Mouse (Mus musculus) liver, embryonic 11.5 days (tissue): ENCODE data around the gene Syce1l. TPM values are rescaled to one million over a fixed set of nuclear protein-coding genes. Genes with fewer than 3 reads are reported as not detected.

Experiments
- ATAC-seq: fragments of 200-750 bp; cut with Nextera tagmentation; replicated peaks from 2 replicates; pipeline ENCODE4 v1.8.0; 2017; ENCODE audit warnings: moderate number of reproducible peaks, mild to moderate bottlenecking, moderate TSS enrichment, moderate library complexity; ENCODE audit not compliant: low FRiP score
- DNase-seq: peaks from one replicate; pipeline ENCODE4 v3.0.0-alpha.2; 2017; ENCODE audit warnings: low spot score
- H3K27ac ChIP-seq: fragments of 300-500 bp; sonication (generic); 2 replicates; pipeline ENCODE4 v1.5.1; 2014; ENCODE audit warnings: mild to moderate bottlenecking, low read depth, low read length, control low read depth
- H3K27me3 ChIP-seq: fragments of 300-500 bp; sonication (generic); replicated peaks from 2 replicates; pipeline ENCODE4 v1.6.1; 2014; ENCODE audit warnings: low read length, mixed read lengths; ENCODE audit not compliant: control insufficient read depth, insufficient read depth
- H3K36me3 ChIP-seq: fragments of 300-500 bp; sonication (generic); 2 replicates; pipeline ENCODE4 v1.6.1; 2014; ENCODE audit warnings: mild to moderate bottlenecking, low read length, moderate library complexity, mixed read lengths; ENCODE audit not compliant: control insufficient read depth, insufficient read depth
- H3K4me1 ChIP-seq: fragments of 300-500 bp; sonication (generic); replicated peaks from 2 replicates; pipeline ENCODE4 v1.6.1; 2014; ENCODE audit warnings: low read length, mixed read lengths; ENCODE audit not compliant: control insufficient read depth, insufficient read depth
- H3K4me2 ChIP-seq: fragments of 300-500 bp; sonication (generic); 2 replicates; pipeline ENCODE4 v1.6.1; 2014; ENCODE audit warnings: mild to moderate bottlenecking, control low read depth, moderate library complexity
- H3K4me3 ChIP-seq: fragments of 300-500 bp; sonication (generic); 2 replicates; pipeline ENCODE4 v1.5.1; 2014; ENCODE audit warnings: low read depth, low read length, control low read depth
- H3K9ac ChIP-seq: fragments of 300-500 bp; sonication (generic); 2 replicates; pipeline ENCODE4 v1.6.1; 2014; ENCODE audit warnings: low read depth, low read length, control low read depth
- H3K9me3 ChIP-seq: fragments of 300-500 bp; sonication (generic); 2 replicates; pipeline ENCODE4 v1.6.1; 2016; ENCODE audit warnings: low read length, inconsistent platforms, mixed read lengths; ENCODE audit not compliant: control insufficient read depth
- WGBS: fragments of 180-500 bp; shearing (Covaris S2); extraction: QIAGEN DNeasy Blood & Tissue Kit; methylation state at CpG from one replicate; pipeline ENCODE4 v1.1.7; 2014; 5-methylcytosine and 5-hydroxymethylcytosine counted together
- polyA plus RNA-seq: library from polyadenylated mRNA; unstranded; fragments of >200 nt; fragmentation: Nextera tagmentation; extraction: Ambion mirVana; gene quantifications from 2 replicates; pipeline ENCODE4 v1.2.1, GENCODE M21; 2014

The Syce1l gene
- polyA plus RNA-seq, 1 experiment from 2014 or later = not detected

DNA sequence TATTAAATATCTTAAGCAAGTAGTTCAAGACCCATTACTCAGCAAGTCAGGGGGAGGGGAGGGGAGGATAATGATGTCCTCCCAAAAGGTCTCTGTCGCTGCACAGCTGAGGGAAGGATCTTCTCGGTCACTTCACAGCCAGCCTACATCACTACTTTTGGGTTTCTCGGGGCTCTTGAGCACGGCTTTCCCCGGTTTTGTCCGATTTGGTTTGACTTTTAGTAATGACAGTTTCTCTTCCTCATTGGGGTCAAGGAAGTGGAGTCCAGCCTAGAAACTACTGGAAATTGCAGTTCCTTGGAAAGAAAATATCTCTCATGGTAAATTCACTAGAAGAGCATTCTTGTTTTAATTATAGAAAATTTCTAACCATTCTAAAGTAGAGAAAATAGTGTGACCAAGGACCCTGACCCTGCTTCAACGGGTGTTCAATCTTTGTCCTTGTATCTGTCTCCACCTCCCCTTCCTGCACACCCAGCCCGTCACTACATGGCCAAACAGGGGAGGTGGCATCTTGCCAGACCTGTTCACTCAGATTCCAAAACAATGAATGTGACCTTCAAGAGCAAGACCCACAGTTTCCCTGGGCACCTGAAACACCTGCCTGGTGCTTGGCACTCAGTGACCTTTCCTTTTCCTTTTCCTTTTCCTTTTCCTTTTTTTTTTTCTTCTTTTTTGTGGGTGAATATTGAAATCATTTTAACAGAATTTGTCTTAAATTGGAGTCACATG, 632 bp downstream of the Syce1l start:
- 92% methylated on average over 8 of the region's 8 CpGs for WGBS
- Histone ChIP-seq H3K4me3 (no peak overlapping the region), H3K4me1 (no peaks in the 10 kb centered on the region), H3K36me3 (peaks cover under 1% of the 10 kb centered on the region; the same call in 1 of the 2 replicates), H3K27me3 (no peaks in the 10 kb centered on the region), H3K9ac (no peak overlapping the region), H3K9me3 (no peaks in the 10 kb centered on the region), H3K27ac (no peak overlapping the region), H3K4me2 (no peak overlapping the region)
- DNase-seq (no peak), ATAC-seq (no peak)

GRCm38 (mm10) chr8:113645220-113645619, 2.2 kb downstream of the Syce1l start:
- Histone ChIP-seq H3K27me3 (no peaks in the 10 kb centered on the region), H3K9me3 (no peaks in the 10 kb centered on the region), H3K27ac (no peak overlapping the region), H3K36me3 (no peaks in the 10 kb centered on the region; the same call in 1 of the 2 replicates), H3K4me2 (no peak overlapping the region), H3K4me1 (no peaks in the 10 kb centered on the region), H3K4me3 (no peak overlapping the region), H3K9ac (no peak overlapping the region)
- ATAC-seq (no peak), DNase-seq (no peak)
- 66% methylated on average over 5 of the region's 5 CpGs for WGBS

DNA sequence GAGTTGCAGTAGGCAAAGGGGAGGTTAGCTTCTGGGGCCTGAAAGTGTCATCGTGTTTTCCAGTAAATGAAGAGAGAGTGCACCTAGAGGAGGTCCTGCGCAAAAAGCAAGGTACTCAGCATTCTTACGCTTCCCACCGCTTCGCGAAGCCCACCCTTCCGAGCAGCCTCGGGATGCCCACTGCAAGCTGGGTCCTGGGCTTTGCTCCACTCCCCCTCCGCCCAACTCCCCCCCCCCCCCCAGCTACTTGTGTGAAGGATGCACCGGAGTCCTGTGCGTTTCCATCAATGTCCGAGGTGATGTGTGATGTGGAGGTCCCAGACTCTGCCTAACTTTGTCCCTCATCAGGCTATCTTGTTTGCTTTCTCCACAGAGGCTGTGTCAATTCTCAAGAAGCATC, 9.4 kb downstream of the Syce1l start:
- no peak for DNase-seq
- H3K36me3 ChIP-seq = no peaks in the 10 kb centered on the region
- ATAC-seq = no peak
- no peaks in the 10 kb centered on the region for H3K4me1 ChIP-seq
- WGBS = 79% methylated on average over 10 of the region's 12 CpGs
- no peaks in the 10 kb centered on the region for H3K9me3 ChIP-seq
- no peak overlapping the region for H3K4me2 ChIP-seq
- H3K4me3 ChIP-seq = no peak overlapping the region
- H3K27ac ChIP-seq = no peak overlapping the region
- no peak overlapping the region for H3K9ac ChIP-seq
- H3K27me3 ChIP-seq = no peaks in the 10 kb centered on the region

DNA sequence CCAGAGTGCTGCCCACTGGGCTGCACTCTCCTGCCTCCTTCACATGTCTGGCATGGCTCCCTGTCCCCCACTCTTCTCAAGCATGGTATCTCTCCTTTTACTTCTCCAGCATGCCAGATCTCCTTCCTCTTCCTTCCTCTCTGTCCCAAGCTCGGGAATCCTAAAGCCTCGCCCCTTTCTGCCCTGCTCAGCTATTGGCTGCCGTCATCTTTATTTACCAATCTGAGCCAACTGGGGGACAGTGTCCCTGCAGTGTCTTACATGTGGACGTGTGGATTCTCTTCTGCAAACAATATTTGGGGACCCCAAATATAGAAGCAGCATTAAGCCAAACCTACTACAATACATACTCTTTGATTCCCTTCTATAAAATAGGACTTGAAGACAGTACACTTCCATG, 10.1 kb downstream of the Syce1l start:
- 49% methylated on average over 4 of the region's 4 CpGs for WGBS

GRCm38 (mm10) chr8:113656154-113656553, 13.1 kb downstream of the Syce1l start:
- ATAC-seq (0 out of 2 replicates have a peak, but pooled peaks have one; percentile 15), DNase-seq (no peak)
- WGBS = 71% methylated on average over 5 of the region's 5 CpGs
- H3K9me3 ChIP-seq = no peaks in the 10 kb centered on the region
- H3K4me2 ChIP-seq = no peak overlapping the region
- H3K36me3 ChIP-seq = no peaks in the 10 kb centered on the region
- no peak overlapping the region for H3K27ac ChIP-seq
- no peaks in the 10 kb centered on the region for H3K27me3 ChIP-seq
- H3K4me1 ChIP-seq = no peaks in the 10 kb centered on the region
- H3K4me3 ChIP-seq = no peak overlapping the region
- H3K9ac ChIP-seq = no peak overlapping the region

More for the DNA sequence above, 10.1 kb downstream of the Syce1l start:
- Histone ChIP-seq H3K27ac (no peak overlapping the region), H3K36me3 (no peaks in the 10 kb centered on the region), H3K9ac (no peak overlapping the region), H3K27me3 (no peaks in the 10 kb centered on the region), H3K4me2 (no peak overlapping the region), H3K4me1 (no peaks in the 10 kb centered on the region), H3K9me3 (no peaks in the 10 kb centered on the region), H3K4me3 (no peak overlapping the region)
- ATAC-seq (no peak), DNase-seq (no peak)

DNA sequence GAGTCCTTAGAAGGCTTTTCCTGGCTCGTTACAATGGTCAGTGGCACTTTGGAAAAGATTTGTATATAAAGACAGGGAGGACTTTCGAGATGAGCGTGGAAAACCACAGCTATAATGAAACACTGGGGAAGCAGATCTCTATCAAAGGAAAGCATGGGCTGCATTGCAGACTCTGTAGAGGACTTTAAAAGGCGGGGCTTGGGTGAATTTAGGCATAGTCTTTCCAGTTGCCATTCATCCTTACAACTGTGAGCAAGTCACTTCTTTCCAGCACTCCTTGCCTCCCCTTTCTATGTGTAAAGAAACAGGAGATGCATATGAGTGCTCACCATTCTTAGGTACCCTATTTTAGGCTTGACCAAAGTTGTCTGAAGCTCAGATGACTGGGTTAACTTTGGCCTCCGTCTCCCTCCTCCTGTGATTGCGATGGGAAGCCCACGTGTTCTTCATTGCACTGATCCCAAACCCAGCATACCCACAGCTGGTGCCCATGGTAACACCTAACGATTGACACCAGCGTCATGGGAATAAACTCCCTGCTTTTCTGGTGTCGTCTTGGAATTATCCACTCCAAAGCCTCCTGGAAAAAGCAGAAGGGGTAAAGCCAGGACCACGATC, 13.8 kb downstream of the Syce1l start:
- H3K27me3 ChIP-seq = no peaks in the 10 kb centered on the region
- no peak for ATAC-seq
- WGBS = 78% methylated on average over 11 of the region's 11 CpGs
- DNase-seq = no peak
- H3K4me3 ChIP-seq = no peak overlapping the region
- no peak overlapping the region for H3K4me2 ChIP-seq
- no peaks in the 10 kb centered on the region for H3K4me1 ChIP-seq
- no peak overlapping the region for H3K27ac ChIP-seq
- no peak overlapping the region for H3K9ac ChIP-seq
- no peaks in the 10 kb centered on the region for H3K36me3 ChIP-seq
- H3K9me3 ChIP-seq = no peaks in the 10 kb centered on the region

- Histone ChIP-seq H3K36me3 (no peaks in the 10 kb centered on the region), H3K27ac (no peak overlapping the region), H3K4me1 (no peaks in the 10 kb centered on the region), H3K27me3 (no peaks in the 10 kb centered on the region), H3K9me3 (no peaks in the 10 kb centered on the region), H3K9ac (no peak overlapping the region), H3K4me3 (no peak overlapping the region), H3K4me2 (no peak overlapping the region)
- ATAC-seq = no peak
- WGBS = 45% methylated on average over 1 of the region's 1 CpGs
- DNase-seq = no peak
Observed at GRCm38 (mm10) chr8:113660128-113660527, 17.1 kb downstream of the Syce1l start.

GRCm38 (mm10) chr8:113664544-113664943, 21.5 kb downstream of the Syce1l start:
- Histone ChIP-seq H3K4me3 (no peak overlapping the region), H3K4me1 (no peaks in the 10 kb centered on the region), H3K4me2 (no peak overlapping the region), H3K27me3 (no peaks in the 10 kb centered on the region), H3K9me3 (no peaks in the 10 kb centered on the region), H3K36me3 (no peaks in the 10 kb centered on the region), H3K9ac (no peak overlapping the region), H3K27ac (no peak overlapping the region)
- ATAC-seq = peak; percentile 49; the same call in 1 of the 2 replicates
- 11% methylated on average over 2 of the region's 2 CpGs for WGBS
- DNase-seq = peak; percentile 37

DNA sequence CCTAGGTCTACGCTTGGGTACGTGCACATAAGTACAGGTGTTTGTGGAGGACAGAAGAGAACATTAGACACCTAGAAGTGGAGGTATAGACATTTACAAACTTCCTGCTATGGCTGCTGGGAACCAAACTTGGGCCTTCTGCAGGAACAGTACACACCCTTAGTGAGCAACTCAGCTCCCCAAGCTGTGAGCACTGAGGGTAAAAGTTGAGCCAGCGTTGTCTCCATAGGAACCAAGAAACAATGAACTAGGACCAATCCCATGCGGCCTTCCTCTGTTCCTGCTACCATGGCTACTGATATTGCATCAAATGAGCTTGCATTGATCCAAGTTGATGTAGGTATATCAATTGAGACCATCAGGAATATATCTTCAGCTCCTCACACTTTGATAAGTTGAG, 22.0 kb downstream of the Syce1l start:
- ATAC-seq (no peak), DNase-seq (no peak)
- H3K36me3 ChIP-seq = no peaks in the 10 kb centered on the region
- H3K4me1 ChIP-seq = no peaks in the 10 kb centered on the region
- no peaks in the 10 kb centered on the region for H3K9me3 ChIP-seq
- no peak overlapping the region for H3K4me2 ChIP-seq
- H3K9ac ChIP-seq = no peak overlapping the region
- WGBS = 73% methylated on average over 4 of the region's 4 CpGs
- H3K27ac ChIP-seq = no peak overlapping the region
- H3K27me3 ChIP-seq = no peaks in the 10 kb centered on the region
- no peak overlapping the region for H3K4me3 ChIP-seq
